Mouse (Mus musculus): ENCODE results near the gene Ltbp2.

- TF ChIP-seq CTCF (IDR thresholded peaks at IDR 0.05; ENCODE audit: low read depth) (no peak), EP300 (IDR thresholded peaks at IDR 0.05; ENCODE audit: low read depth) (no peak)
These were observed 35.3 kb upstream of the Ltbp2 start for GRCm38 (mm10) chr12:84911640-84912039.
